Mouse (Mus musculus) kidney, adult 2 months (tissue): Measurements from ENCODE around the gene Mvb12b.

Experiments used
- CTCF ChIP-seq: fragments of 200-500 bp; conservative IDR thresholded peaks from 2 replicates; pipeline ENCODE4 v1.5.1; 2011; ENCODE audit warnings: low read depth, mild to moderate bottlenecking, control low read depth, low read length, moderate library complexity, mixed read lengths; ENCODE audit not compliant: insufficient read depth, insufficient read length
- POLR2A ChIP-seq: fragments of 200-500 bp; IDR thresholded peaks from one replicate; pipeline ENCODE4 v1.6.1; 2011; ENCODE audit warnings: low read depth, low read length, control low read depth

GRCm38 (mm10) chr2:33820037-33820436 is 67.7 kb downstream of the Mvb12b start:
- TF ChIP-seq CTCF (no peak), POLR2A (no peak)
